Mouse (Mus musculus): ENCODE data around the gene Igsf11.

DNA sequence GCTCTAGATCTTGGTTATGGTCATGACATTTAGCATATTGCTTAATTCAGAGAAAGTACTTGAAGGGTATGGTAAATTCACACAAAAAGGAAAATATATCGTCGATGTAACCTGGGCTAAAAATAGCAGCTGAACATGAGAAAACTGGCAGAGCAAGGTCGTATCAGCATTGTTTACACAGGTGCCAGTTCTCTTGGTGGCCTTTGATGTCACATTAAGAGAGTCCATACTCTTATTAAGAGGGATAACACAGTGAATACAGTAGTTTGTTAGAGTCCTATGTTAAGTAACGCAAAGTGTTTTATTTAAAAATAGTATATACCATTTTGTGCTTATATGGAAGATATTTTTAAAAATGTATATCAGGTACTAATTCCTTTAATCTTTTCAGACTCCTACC, 144.8 kb downstream of the Igsf11 start:
- TF ChIP-seq EP300 (IDR thresholded peaks at IDR 0.05; ENCODE audit: low read length): no peak
- TF ChIP-seq MYC (IDR thresholded peaks at IDR 0.05; ENCODE audit: low read depth, low read length): no peak
- no peak for TF ChIP-seq POLR2AphosphoS2 (IDR thresholded peaks at IDR 0.05; ENCODE audit: low read depth, low read length)
- TF ChIP-seq SMC3 (IDR thresholded peaks at IDR 0.05; ENCODE audit: low read depth, low read length): no peak
- TF ChIP-seq ZNF384 (IDR thresholded peaks at IDR 0.05; ENCODE audit: low read depth, low read length): no peak
- TF ChIP-seq MEF2A (IDR thresholded peaks at IDR 0.05; ENCODE audit: borderline replicate concordance, low read depth, low read length): no peak
- TF ChIP-seq MAFK (IDR thresholded peaks at IDR 0.05; ENCODE audit: insufficient replicate concordance, low read length): no peak
- no peak for TF ChIP-seq RCOR1 (conservative IDR thresholded peaks at IDR 0.05; ENCODE audit: low read depth, low read length)
- TF ChIP-seq NELFE (IDR thresholded peaks at IDR 0.05; ENCODE audit: low read depth, low read length): no peak
- TF ChIP-seq BHLHE40 (IDR thresholded peaks at IDR 0.05; ENCODE audit: low read depth, low read length): no peak
- no peak for TF ChIP-seq ELF1 (IDR thresholded peaks at IDR 0.05; ENCODE audit: low read depth, low read length)
- TF ChIP-seq ETS1 (conservative IDR thresholded peaks at IDR 0.05; ENCODE audit: low read depth, low read length): no peak

Measured in CH12.LX (cell line).